ENCODE assay signal across 16 mouse cellular contexts in the genomic region with DNA sequence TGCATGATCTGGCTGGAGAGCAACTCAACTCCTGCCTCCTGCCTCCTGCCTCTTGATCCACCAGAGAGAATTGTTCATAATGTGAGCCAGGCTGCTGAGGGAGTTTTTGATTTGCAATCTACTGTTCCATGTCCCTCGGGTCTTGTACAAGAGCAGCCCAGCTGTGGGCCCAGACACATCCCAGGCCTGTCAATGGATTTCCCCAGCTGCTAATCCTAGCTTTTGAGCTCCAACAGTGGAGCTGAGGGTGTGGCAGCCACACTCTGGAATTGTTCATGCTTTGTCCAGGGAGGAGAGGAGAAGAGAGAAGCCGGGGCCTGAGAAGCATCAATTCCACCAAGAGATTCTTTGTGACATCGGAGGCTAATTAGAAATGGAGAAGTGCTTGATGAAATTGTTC.
A peak's percentile ranks its signal among the peaks of the same experiment; 100 is the strongest.
DNase-seq lines count a peak whose midpoint lies in the region; ATAC-seq lines count a peak whose summit lies in the region.
"Had no signal": no experiment of that assay in that cellular context is flagged by ENCODE, and none has a peak within 500 bp of the region (broad histone marks: within the 10 kb centered on the region; RNA-seq: fewer than 3 reads in every experiment).

No protein-coding gene starts in this region.

- DNase-seq in embryonic facial prominence, embryonic 14.5 days (ENCODE audit: low spot score), result peak; percentile 84
- DNase-seq in embryonic facial prominence, embryonic 10.5 days (ENCODE audit: low spot score), result no peak
- no peak for DNase-seq in midbrain, embryonic 11.5 days (ENCODE audit: low spot score, missing footprints)
- DNase-seq in midbrain, embryonic 14.5 days, result no peak
- DNase-seq in gastrocnemius, postnatal 36 days, result peak; percentile 24 to 47
- no peak for DNase-seq in embryo, embryonic 10.5 days (ENCODE audit: low spot score)
- no peak for DNase-seq in cerebellum, adult 8-10 months
- DNase-seq: adrenal gland, postnatal 25 days; cerebellum, adult 9-11 months; layer of hippocampus, postnatal 36 days; liver, embryonic 13.5 days; right cerebral cortex, postnatal 4 days; thymus, adult 2 months had no signal

- intact Hi-C loops in gastrocnemius, postnatal 36 days (cut with DNase I), result no loop called here

- H3K27ac ChIP-seq in embryonic facial prominence, embryonic 14.5 days (replicated peaks; ENCODE audit: low read depth, low read length), result peak overlapping the region; percentile 25; the same call in 1 of the 2 replicates
- H3K27ac ChIP-seq in embryonic facial prominence, embryonic 10.5 days (replicated peaks), result no peak overlapping the region
- peak overlapping the region; percentile 8; the same call in 1 of the 2 replicates for H3K27ac ChIP-seq in midbrain, embryonic 11.5 days (ENCODE audit: low read depth, low read length)
- no peak overlapping the region; the same call in 1 of the 2 replicates for H3K27ac ChIP-seq in midbrain, embryonic 14.5 days (replicated peaks; ENCODE audit: low read depth, low read length)
- peak overlapping the region; percentile 43; the same call in 1 of the 2 replicates for H3K27ac ChIP-seq in limb, embryonic 15.5 days
- H3K27ac ChIP-seq: liver, embryonic 13.5 days; neural tube, embryonic 12.5 days had no signal

- H3K27me3 ChIP-seq in embryonic facial prominence, embryonic 14.5 days (replicated peaks; ENCODE audit: control insufficient read depth, insufficient read depth, low read length), result no peaks in the 10 kb centered on the region
- no peaks in the 10 kb centered on the region for H3K27me3 ChIP-seq in embryonic facial prominence, embryonic 10.5 days (replicated peaks; ENCODE audit: low read depth, poor library complexity, severe bottlenecking)
- H3K27me3 ChIP-seq in midbrain, embryonic 11.5 days (ENCODE audit: control insufficient read depth, insufficient read depth, low read length), result no peaks in the 10 kb centered on the region
- H3K27me3 ChIP-seq in midbrain, embryonic 14.5 days (ENCODE audit: control insufficient read depth, insufficient read depth, low read length), result no peaks in the 10 kb centered on the region
- no peaks in the 10 kb centered on the region for H3K27me3 ChIP-seq in limb, embryonic 15.5 days
- H3K27me3 ChIP-seq: liver, embryonic 13.5 days; neural tube, embryonic 12.5 days had no signal

- H3K4me2 ChIP-seq in embryonic facial prominence, embryonic 14.5 days (ENCODE audit: low read depth, low read length), result no peak overlapping the region
- H3K4me2 ChIP-seq in midbrain, embryonic 11.5 days, result no peak overlapping the region
- no peak overlapping the region for H3K4me2 ChIP-seq in midbrain, embryonic 14.5 days (ENCODE audit: low read length)
- H3K4me2 ChIP-seq in limb, embryonic 15.5 days, result no peak overlapping the region
- H3K4me2 ChIP-seq: liver, embryonic 13.5 days; neural tube, embryonic 12.5 days had no signal

- H3K9ac ChIP-seq in embryonic facial prominence, embryonic 14.5 days (ENCODE audit: low read depth, low read length), result no peak overlapping the region
- no peak overlapping the region for H3K9ac ChIP-seq in midbrain, embryonic 11.5 days (ENCODE audit: low read length)
- no peak overlapping the region for H3K9ac ChIP-seq in midbrain, embryonic 14.5 days (replicated peaks; ENCODE audit: low read length)
- no peak overlapping the region for H3K9ac ChIP-seq in limb, embryonic 15.5 days
- H3K9ac ChIP-seq: liver, embryonic 13.5 days; neural tube, embryonic 12.5 days had no signal

- peak; percentile 41; the same call in 1 of the 2 replicates for ATAC-seq in embryonic facial prominence, embryonic 14.5 days (ENCODE audit: low read depth)
- ATAC-seq in midbrain, embryonic 11.5 days (ENCODE audit: low FRiP score), result no peak
- no peak for ATAC-seq in midbrain, embryonic 14.5 days (ENCODE audit: low FRiP score, low TSS enrichment)
- no peak for ATAC-seq in limb, embryonic 15.5 days (ENCODE audit: insufficient number of reproducible peaks, low FRiP score, low TSS enrichment, low read depth)
- ATAC-seq: inflammation-experienced regulatory T-cells, adult 6 months had no signal

- no peak overlapping the region for H3K4me3 ChIP-seq in embryonic facial prominence, embryonic 14.5 days (ENCODE audit: low read depth, low read length)
- H3K4me3 ChIP-seq in embryonic facial prominence, embryonic 10.5 days, result no peak overlapping the region
- no peak overlapping the region for H3K4me3 ChIP-seq in midbrain, embryonic 11.5 days (ENCODE audit: low read depth, low read length)
- no peak overlapping the region for H3K4me3 ChIP-seq in midbrain, embryonic 14.5 days (replicated peaks; ENCODE audit: low read depth, low read length)
- H3K4me3 ChIP-seq in limb, embryonic 15.5 days, result no peak overlapping the region
- H3K4me3 ChIP-seq: liver, embryonic 13.5 days; neural tube, embryonic 12.5 days had no signal

- no peaks in the 10 kb centered on the region for H3K36me3 ChIP-seq in embryonic facial prominence, embryonic 14.5 days (ENCODE audit: control insufficient read depth, insufficient read depth, low read length)
- H3K36me3 ChIP-seq in embryonic facial prominence, embryonic 10.5 days (replicated peaks), result no peaks in the 10 kb centered on the region
- no peaks in the 10 kb centered on the region for H3K36me3 ChIP-seq in midbrain, embryonic 11.5 days (ENCODE audit: control insufficient read depth, insufficient read depth, low read length)
- H3K36me3 ChIP-seq in midbrain, embryonic 14.5 days (ENCODE audit: control insufficient read depth, insufficient read depth, low read length), result no peaks in the 10 kb centered on the region
- no peaks in the 10 kb centered on the region for H3K36me3 ChIP-seq in limb, embryonic 15.5 days
- H3K36me3 ChIP-seq: liver, embryonic 13.5 days; neural tube, embryonic 12.5 days had no signal

- 57% methylated on average over 3 of the region's 3 CpGs for WGBS in embryonic facial prominence, embryonic 14.5 days
- WGBS in embryonic facial prominence, embryonic 10.5 days, result 67% methylated on average over 3 of the region's 3 CpGs
- WGBS in midbrain, embryonic 11.5 days, result 45% methylated on average over 3 of the region's 3 CpGs
- WGBS in midbrain, embryonic 14.5 days, result 27% methylated on average over 3 of the region's 3 CpGs
- 53% methylated on average over 3 of the region's 3 CpGs for WGBS in limb, embryonic 15.5 days

- 0 out of 2 replicates have a peak, but pooled peaks cover 8% of the 10 kb centered on the region for H3K4me1 ChIP-seq in embryonic facial prominence, embryonic 14.5 days (ENCODE audit: control insufficient read depth, insufficient read depth, low read length)
- no peaks in the 10 kb centered on the region; the same call in 1 of the 2 replicates for H3K4me1 ChIP-seq in embryonic facial prominence, embryonic 10.5 days
- H3K4me1 ChIP-seq in midbrain, embryonic 11.5 days (ENCODE audit: control insufficient read depth, insufficient read depth, low read length), result 0 out of 2 replicates have a peak, but pooled peaks cover 2% of the 10 kb centered on the region
- H3K4me1 ChIP-seq in midbrain, embryonic 14.5 days (ENCODE audit: control insufficient read depth, insufficient read depth, low read length), result 0 out of 2 replicates have a peak, but pooled peaks cover 6% of the 10 kb centered on the region
- peaks cover 21% of the 10 kb centered on the region for H3K4me1 ChIP-seq in limb, embryonic 15.5 days
- H3K4me1 ChIP-seq: liver, embryonic 13.5 days; neural tube, embryonic 12.5 days had no signal

- H3K9me3 ChIP-seq in embryonic facial prominence, embryonic 14.5 days (ENCODE audit: control insufficient read depth, low read length), result no peaks in the 10 kb centered on the region
- H3K9me3 ChIP-seq in embryonic facial prominence, embryonic 10.5 days, result no peaks in the 10 kb centered on the region
- H3K9me3 ChIP-seq in midbrain, embryonic 11.5 days (ENCODE audit: control insufficient read depth, low read length), result no peaks in the 10 kb centered on the region
- H3K9me3 ChIP-seq in midbrain, embryonic 14.5 days (ENCODE audit: control insufficient read depth, low read length), result no peaks in the 10 kb centered on the region
- no peaks in the 10 kb centered on the region for H3K9me3 ChIP-seq in limb, embryonic 15.5 days
- H3K9me3 ChIP-seq: liver, embryonic 13.5 days; neural tube, embryonic 12.5 days had no signal

Comparison
In these comparisons a context has a peak if more than half of its experiments do, and no peak if none do; other contexts are left out.
1. DNase-seq: peak in embryonic facial prominence, embryonic 14.5 days (single experiment) and gastrocnemius, postnatal 36 days (2 of 2); none in embryonic facial prominence, embryonic 10.5 days (single experiment), midbrain, embryonic 11.5 days (single experiment), midbrain, embryonic 14.5 days (single experiment), embryo, embryonic 10.5 days (single experiment) and cerebellum, adult 8-10 months (single experiment).
2. H3K27ac ChIP-seq: peak in embryonic facial prominence, embryonic 14.5 days (single experiment), midbrain, embryonic 11.5 days (single experiment) and limb, embryonic 15.5 days (single experiment); none in embryonic facial prominence, embryonic 10.5 days (single experiment) and midbrain, embryonic 14.5 days (single experiment).